Mouse (Mus musculus): ENCODE results near the gene Il27ra. TPM values are rescaled to one million over a fixed set of nuclear protein-coding genes. Genes with fewer than 3 reads are reported as not detected.
"Not testable (repeated sequence)": the region's sequence is repeated elsewhere in the genome, so short reads cannot be mapped to it uniquely, and the experiment has no call there.

Il27ra gene
- polyA plus RNA-seq, 1 experiment from 2014 or later: 0.27 TPM

DNA sequence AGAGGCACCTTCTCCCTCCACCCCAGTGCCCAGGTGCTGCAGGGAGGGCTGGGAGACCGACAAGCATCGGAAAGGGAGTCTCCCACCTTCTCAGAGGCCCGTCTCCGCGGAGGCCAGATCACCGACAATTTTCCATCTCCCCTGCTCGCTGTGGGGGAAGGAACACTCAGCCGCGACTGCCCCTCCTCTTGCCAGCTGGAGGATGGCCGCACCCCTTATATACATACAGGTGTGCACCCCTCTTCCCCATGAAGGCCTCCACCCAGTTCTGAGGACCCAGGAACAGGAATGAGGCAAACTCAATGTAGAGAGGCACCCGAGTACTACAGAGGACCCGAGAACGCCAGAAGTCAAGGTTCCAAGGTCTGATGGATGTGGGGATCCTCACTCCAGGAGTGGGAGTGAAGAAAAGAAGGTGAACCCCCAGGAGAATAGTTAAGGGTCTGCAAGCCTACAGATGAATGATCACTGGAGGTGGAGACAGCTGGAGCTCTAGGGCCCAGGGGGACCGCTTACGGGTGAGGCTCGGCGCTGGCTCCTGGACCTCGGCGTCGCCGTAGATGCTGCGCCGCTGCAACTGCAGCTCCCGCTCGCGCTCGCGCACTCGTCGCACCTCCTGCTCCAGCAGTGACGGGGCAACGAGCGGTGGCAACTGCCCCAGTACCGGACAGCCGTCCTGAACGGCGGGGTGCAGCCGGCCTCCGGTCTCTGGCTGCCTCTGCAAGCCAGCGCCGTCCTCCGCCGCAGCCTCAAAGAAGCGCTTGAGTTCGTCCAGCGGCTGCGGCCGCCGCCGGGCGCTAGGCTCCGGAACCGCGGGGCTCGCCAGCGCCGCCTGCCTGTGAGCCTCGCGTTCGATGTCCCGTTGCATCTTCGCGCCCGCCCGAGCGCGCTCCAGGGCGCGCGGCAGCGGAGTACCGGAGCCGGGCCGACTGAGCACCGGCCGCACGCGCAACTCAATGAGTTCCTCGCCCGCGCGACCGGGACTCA lies 31.5 kb downstream of the Il27ra start:
- no peak overlapping the region for H3K27ac ChIP-seq (replicated peaks; ENCODE audit: low read depth, low read length)
- H3K4me3 ChIP-seq (ENCODE audit: low read depth, low read length): peak overlapping the region; percentile 49
- peak overlapping the region; percentile 56 for H3K9ac ChIP-seq (ENCODE audit: low read length)
- 2% methylated on average over 79 of the region's 83 CpGs for WGBS
- peak overlapping the region; percentile 93 for H3K4me2 ChIP-seq (ENCODE audit: low read depth, severe bottlenecking)
- ATAC-seq (ENCODE audit: insufficient number of reproducible peaks, low FRiP score, low TSS enrichment, low read depth) (no peak; the same call in 1 of the 2 replicates), DNase-seq (ENCODE audit: low spot score) (peak; percentile 82)
- peaks cover 36% of the 10 kb centered on the region for H3K27me3 ChIP-seq (ENCODE audit: control insufficient read depth, insufficient read depth, low read length)
- H3K4me1 ChIP-seq (ENCODE audit: control insufficient read depth, insufficient read depth, low read length): peaks cover 23% of the 10 kb centered on the region
- H3K9me3 ChIP-seq (ENCODE audit: control insufficient read depth, low read length): no peaks in the 10 kb centered on the region; the same call in 1 of the 2 replicates
- no peaks in the 10 kb centered on the region for H3K36me3 ChIP-seq (ENCODE audit: control insufficient read depth, insufficient read depth, low read length)

GRCm38 (mm10) chr8:84009876-84010275 lies 32.5 kb downstream of the Il27ra start:
- ATAC-seq (ENCODE audit: insufficient number of reproducible peaks, low FRiP score, low TSS enrichment, low read depth): no peak

DNA sequence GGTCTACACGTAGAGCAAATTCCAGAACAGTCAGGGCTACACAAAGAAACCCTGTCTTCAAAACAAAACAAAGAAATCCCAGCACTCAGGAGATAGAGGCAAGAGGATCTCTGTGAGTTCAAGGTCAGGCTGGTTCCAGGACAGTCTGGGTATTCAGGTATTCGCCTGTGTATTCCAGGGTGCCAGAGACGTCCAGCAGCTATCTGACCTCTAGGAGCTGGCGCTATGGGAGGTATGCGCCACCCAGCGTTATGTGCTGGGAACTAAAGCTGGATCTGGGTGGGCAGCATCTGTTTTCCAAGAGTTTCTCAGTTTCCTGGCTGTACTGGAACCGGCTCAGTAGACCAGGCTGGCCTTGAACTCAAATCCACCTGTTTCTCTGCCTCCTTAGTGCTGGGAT lies 34.0 kb downstream of the Il27ra start:
- DNase-seq (ENCODE audit: low spot score) (no peak), ATAC-seq (ENCODE audit: insufficient number of reproducible peaks, low FRiP score, low TSS enrichment, low read depth) (no peak)
- no peaks in the 10 kb centered on the region for H3K36me3 ChIP-seq (ENCODE audit: control insufficient read depth, insufficient read depth, low read length)
- no peaks in the 10 kb centered on the region for H3K9me3 ChIP-seq (ENCODE audit: control insufficient read depth, low read length)
- H3K27ac ChIP-seq (replicated peaks; ENCODE audit: low read depth, low read length): no peak overlapping the region
- H3K4me2 ChIP-seq (ENCODE audit: low read depth, severe bottlenecking): no peak overlapping the region
- H3K9ac ChIP-seq (ENCODE audit: low read length): no peak overlapping the region
- peaks cover 27% of the 10 kb centered on the region for H3K4me1 ChIP-seq (ENCODE audit: control insufficient read depth, insufficient read depth, low read length)
- H3K4me3 ChIP-seq (ENCODE audit: low read depth, low read length): no peak overlapping the region
- H3K27me3 ChIP-seq (ENCODE audit: control insufficient read depth, insufficient read depth, low read length): peaks cover 34% of the 10 kb centered on the region
- WGBS: 36% methylated on average over 7 of the region's 7 CpGs

More at GRCm38 (mm10) chr8:84009876-84010275, 32.5 kb downstream of the Il27ra start:
- no peak overlapping the region for H3K4me2 ChIP-seq (ENCODE audit: low read depth, severe bottlenecking)
- no peak overlapping the region for H3K27ac ChIP-seq (replicated peaks; ENCODE audit: low read depth, low read length)
- peaks cover 23% of the 10 kb centered on the region for H3K4me1 ChIP-seq (ENCODE audit: control insufficient read depth, insufficient read depth, low read length)
- WGBS: under 1% methylated on average over 11 of the region's 11 CpGs
- peak; percentile 95 for DNase-seq (ENCODE audit: low spot score)
- H3K9me3 ChIP-seq (ENCODE audit: control insufficient read depth, low read length): no peaks in the 10 kb centered on the region
- H3K27me3 ChIP-seq (ENCODE audit: control insufficient read depth, insufficient read depth, low read length): peaks cover 36% of the 10 kb centered on the region
- H3K9ac ChIP-seq (ENCODE audit: low read length): no peak overlapping the region
- no peaks in the 10 kb centered on the region for H3K36me3 ChIP-seq (ENCODE audit: control insufficient read depth, insufficient read depth, low read length)
- H3K4me3 ChIP-seq (ENCODE audit: low read depth, low read length): no peak overlapping the region

DNA sequence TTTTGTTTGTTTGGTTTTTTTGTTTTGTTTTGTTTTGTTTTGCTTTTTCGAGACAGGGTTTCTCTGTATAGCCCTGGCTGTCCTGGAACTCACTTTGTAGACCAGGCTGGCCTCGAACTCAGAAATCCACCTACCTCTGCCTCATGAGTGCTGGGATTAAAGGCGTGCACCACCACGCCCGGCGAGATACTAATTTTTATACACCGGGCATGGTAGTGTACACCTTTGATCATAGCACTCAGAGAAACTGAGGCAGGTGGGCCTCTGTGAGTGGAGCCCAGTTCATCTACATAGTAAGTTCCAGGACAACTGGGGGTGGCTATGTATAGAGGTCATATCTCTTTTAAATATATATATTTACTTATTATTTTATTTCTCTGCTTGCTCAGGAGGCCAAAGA lies 36.9 kb downstream of the Il27ra start:
- not testable (repeated sequence) for H3K9ac ChIP-seq (ENCODE audit: low read length); ATAC-seq (ENCODE audit: insufficient number of reproducible peaks, low FRiP score, low TSS enrichment, low read depth); H3K27ac ChIP-seq (replicated peaks; ENCODE audit: low read depth, low read length); DNase-seq (ENCODE audit: low spot score); H3K4me3 ChIP-seq (ENCODE audit: low read depth, low read length); H3K27me3 ChIP-seq (ENCODE audit: control insufficient read depth, insufficient read depth, low read length); H3K9me3 ChIP-seq (ENCODE audit: control insufficient read depth, low read length); H3K36me3 ChIP-seq (ENCODE audit: control insufficient read depth, insufficient read depth, low read length); H3K4me2 ChIP-seq (ENCODE audit: low read depth, severe bottlenecking)
- peaks cover 11% of the 10 kb centered on the region for H3K4me1 ChIP-seq (ENCODE audit: control insufficient read depth, insufficient read depth, low read length)
- 94% methylated on average over 7 of the region's 7 CpGs for WGBS

DNA sequence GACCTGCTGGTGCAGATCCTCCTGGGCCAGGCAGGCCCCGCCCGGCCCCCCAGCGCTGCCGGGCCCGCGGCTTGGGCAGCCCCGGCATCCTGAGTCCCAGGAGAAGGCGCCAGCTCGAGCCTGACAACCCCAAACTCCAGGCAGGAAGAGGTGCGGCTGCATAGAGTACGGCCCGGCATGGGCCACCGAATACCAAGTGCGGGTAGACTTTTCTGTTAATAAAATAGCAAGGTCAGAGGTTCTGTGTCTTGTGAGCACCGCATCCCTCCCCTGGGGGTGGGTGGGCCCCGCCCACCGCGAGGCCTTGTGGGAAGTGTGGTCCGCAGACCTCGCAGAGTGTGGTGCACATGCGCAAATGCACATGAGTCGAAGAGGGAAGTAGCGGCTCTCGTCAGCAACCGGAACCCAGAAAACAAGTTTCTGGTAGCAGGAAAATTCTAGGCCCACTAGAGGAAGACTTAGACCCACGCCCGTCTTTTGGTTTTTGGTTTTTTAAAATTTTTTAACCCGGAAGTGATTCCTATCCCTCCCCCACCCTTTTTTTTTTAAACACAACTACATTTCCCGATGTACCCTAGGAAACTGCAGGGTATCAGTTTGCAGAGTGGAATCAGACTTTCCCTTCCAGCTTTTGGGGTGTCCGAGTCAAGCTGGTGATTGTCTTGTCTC lies 37.7 kb downstream of the Il27ra start:
- no peaks in the 10 kb centered on the region for H3K9me3 ChIP-seq (ENCODE audit: control insufficient read depth, low read length)
- H3K4me2 ChIP-seq (ENCODE audit: low read depth, severe bottlenecking): peak overlapping the region; percentile 76
- peak overlapping the region; percentile 40 for H3K4me3 ChIP-seq (ENCODE audit: low read depth, low read length)
- 1% methylated on average over 30 of the region's 30 CpGs for WGBS
- peak overlapping the region; percentile 60 for H3K9ac ChIP-seq (ENCODE audit: low read length)
- DNase-seq (ENCODE audit: low spot score): peak; percentile 94
- 0 out of 2 replicates have a peak, but pooled peaks cover 6% of the 10 kb centered on the region for H3K27me3 ChIP-seq (ENCODE audit: control insufficient read depth, insufficient read depth, low read length)
- H3K4me1 ChIP-seq (ENCODE audit: control insufficient read depth, insufficient read depth, low read length): peaks cover 9% of the 10 kb centered on the region
- ATAC-seq (ENCODE audit: insufficient number of reproducible peaks, low FRiP score, low TSS enrichment, low read depth): peak; percentile 77
- peaks cover 1% of the 10 kb centered on the region; the same call in 1 of the 2 replicates for H3K36me3 ChIP-seq (ENCODE audit: control insufficient read depth, insufficient read depth, low read length)
- peak overlapping the region; percentile 49; the same call in 1 of the 2 replicates for H3K27ac ChIP-seq (replicated peaks; ENCODE audit: low read depth, low read length)

- WGBS: 75% methylated on average over 6 of the region's 6 CpGs
- Histone ChIP-seq H3K27ac (replicated peaks; ENCODE audit: low read depth, low read length) (no peak overlapping the region), H3K9ac (ENCODE audit: low read length) (no peak overlapping the region; the same call in 1 of the 2 replicates), H3K27me3 (ENCODE audit: control insufficient read depth, insufficient read depth, low read length) (0 out of 2 replicates have a peak, but pooled peaks cover 6% of the 10 kb centered on the region), H3K4me2 (ENCODE audit: low read depth, severe bottlenecking) (peak overlapping the region; percentile 76), H3K9me3 (ENCODE audit: control insufficient read depth, low read length) (no peaks in the 10 kb centered on the region), H3K4me3 (ENCODE audit: low read depth, low read length) (peak overlapping the region; percentile 40), H3K4me1 (ENCODE audit: control insufficient read depth, insufficient read depth, low read length) (peaks cover 18% of the 10 kb centered on the region), H3K36me3 (ENCODE audit: control insufficient read depth, insufficient read depth, low read length) (peaks cover 5% of the 10 kb centered on the region; the same call in 1 of the 2 replicates)
- no peak for ATAC-seq (ENCODE audit: insufficient number of reproducible peaks, low FRiP score, low TSS enrichment, low read depth)
- no peak for DNase-seq (ENCODE audit: low spot score)
These were observed 38.7 kb downstream of the Il27ra start for GRCm38 (mm10) chr8:84003612-84004246.

DNA sequence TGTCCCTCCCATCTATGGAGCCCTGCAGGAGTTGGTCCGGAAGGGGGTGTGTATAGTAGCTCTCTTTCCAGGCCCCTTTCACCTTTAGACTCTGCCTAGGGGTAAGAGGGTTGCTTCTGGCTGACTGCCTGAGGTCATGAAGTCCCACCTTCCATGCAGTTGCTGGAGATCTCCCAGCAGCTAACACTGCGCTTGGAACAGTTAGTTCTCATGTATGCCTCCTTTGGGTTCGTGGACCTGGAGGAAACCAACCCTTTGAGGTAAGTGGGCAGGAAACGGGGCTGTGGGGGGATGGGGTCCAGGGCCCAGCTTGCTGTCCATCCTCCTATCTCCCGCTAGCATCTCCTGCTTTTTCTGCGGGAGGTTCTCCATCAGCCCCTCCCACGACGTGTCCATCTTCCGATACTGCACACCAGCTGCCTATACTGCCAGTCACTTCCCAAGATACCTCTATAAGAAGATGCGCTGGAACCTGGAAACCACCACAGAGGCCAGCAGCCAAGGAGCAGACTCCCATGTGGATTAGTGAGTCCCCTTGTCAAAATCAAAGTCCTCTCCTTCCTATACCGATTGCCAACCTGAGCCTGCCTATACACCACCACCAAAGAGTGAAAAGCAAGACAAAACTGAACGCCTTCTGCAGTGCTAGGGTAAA lies 39.3 kb downstream of the Il27ra start:
- DNase-seq (ENCODE audit: low spot score): no peak
- WGBS: 71% methylated on average over 12 of the region's 12 CpGs
- H3K27me3 ChIP-seq (ENCODE audit: control insufficient read depth, insufficient read depth, low read length): 0 out of 2 replicates have a peak, but pooled peaks cover 6% of the 10 kb centered on the region

More for the DNA sequence above, 39.3 kb downstream of the Il27ra start:
- Histone ChIP-seq H3K4me1 (ENCODE audit: control insufficient read depth, insufficient read depth, low read length) (peaks cover 18% of the 10 kb centered on the region), H3K9ac (ENCODE audit: low read length) (no peak overlapping the region), H3K4me2 (ENCODE audit: low read depth, severe bottlenecking) (no peak overlapping the region), H3K4me3 (ENCODE audit: low read depth, low read length) (no peak overlapping the region), H3K36me3 (ENCODE audit: control insufficient read depth, insufficient read depth, low read length) (peaks cover 5% of the 10 kb centered on the region; the same call in 1 of the 2 replicates), H3K9me3 (ENCODE audit: control insufficient read depth, low read length) (no peaks in the 10 kb centered on the region), H3K27ac (replicated peaks; ENCODE audit: low read depth, low read length) (no peak overlapping the region)
- no peak for ATAC-seq (ENCODE audit: insufficient number of reproducible peaks, low FRiP score, low TSS enrichment, low read depth)
